Mouse (Mus musculus): ENCODE results near the gene Slc15a5. TPM values are rescaled to one million over a fixed set of nuclear protein-coding genes. Genes with fewer than 3 reads are reported as not detected.
A peak's percentile ranks its signal among the peaks of the same experiment; 100 is the strongest.

The Slc15a5 gene
- polyA plus RNA-seq, 1 experiment from 2014 or later, result 0.49 TPM

DNA sequence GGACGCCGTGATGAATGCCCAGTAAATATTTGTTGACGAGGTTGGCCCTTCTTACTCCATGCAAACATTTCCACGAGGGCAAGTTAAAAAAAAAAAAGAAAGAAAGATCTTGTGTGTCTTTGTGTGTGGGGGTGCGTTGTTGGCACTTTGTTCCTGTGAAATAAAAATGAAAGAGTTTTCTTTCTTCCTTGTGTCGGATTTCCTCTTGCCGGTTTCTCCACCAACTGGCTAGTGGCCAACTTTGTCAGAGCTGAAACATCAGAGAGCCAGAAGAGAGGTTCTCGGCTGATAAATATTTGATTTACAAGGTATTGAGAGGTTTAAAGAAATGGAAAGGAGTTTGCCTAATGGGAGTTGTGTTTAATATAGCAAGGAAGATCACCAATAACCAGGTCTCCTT is 144.4 kb downstream of the Slc15a5 start:
- H3K27me3 ChIP-seq (ENCODE audit: control insufficient read depth, insufficient read depth, low read length), result no peaks in the 10 kb centered on the region
- no peak overlapping the region for H3K27ac ChIP-seq (replicated peaks; ENCODE audit: low read depth, low read length)
- DNase-seq (peak; percentile 40), ATAC-seq (ENCODE audit: low FRiP score, low TSS enrichment) (no peak)
- H3K4me2 ChIP-seq (ENCODE audit: low read length), result no peak overlapping the region
- 68% methylated on average over 8 of the region's 8 CpGs for WGBS
- no peaks in the 10 kb centered on the region for H3K9me3 ChIP-seq (ENCODE audit: control insufficient read depth, low read length)
- H3K9ac ChIP-seq (replicated peaks; ENCODE audit: low read length), result no peak overlapping the region
- H3K36me3 ChIP-seq (ENCODE audit: control insufficient read depth, insufficient read depth, low read length), result no peaks in the 10 kb centered on the region
- H3K4me1 ChIP-seq (ENCODE audit: control insufficient read depth, insufficient read depth, low read length), result no peaks in the 10 kb centered on the region; the same call in 1 of the 2 replicates
- H3K4me3 ChIP-seq (replicated peaks; ENCODE audit: low read depth, low read length), result no peak overlapping the region

DNA sequence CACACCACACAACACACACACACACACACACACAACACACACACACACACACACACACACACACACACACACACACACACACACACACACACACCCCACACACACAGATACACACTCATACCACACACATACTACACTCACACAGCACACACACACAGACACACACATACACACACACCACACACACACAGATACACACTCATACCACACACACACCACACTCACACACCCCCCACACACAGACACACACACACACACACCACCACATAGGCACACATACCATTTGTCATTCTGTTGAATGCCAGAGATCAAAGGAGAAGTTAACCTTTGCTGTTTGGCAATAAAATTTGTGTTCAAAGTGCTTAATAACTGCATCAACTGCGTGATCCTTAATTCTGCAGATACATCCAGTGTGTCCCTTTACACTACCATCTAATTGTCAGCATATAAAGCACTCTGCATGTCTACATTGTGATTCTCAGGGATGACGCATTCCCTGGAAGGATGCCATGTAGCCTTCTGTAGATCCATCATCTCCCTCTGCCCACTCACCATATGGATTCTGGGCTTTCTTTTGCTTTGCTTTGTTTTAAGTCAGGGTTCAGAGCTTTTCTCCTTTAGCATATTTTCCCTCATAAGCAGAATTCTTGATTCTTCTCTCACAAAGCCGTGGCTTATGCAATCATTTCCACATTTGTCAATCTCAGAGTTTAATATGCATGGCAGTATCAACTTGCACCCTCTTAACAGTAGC is 145.0 kb downstream of the Slc15a5 start:
- no peaks in the 10 kb centered on the region for H3K36me3 ChIP-seq (ENCODE audit: control insufficient read depth, insufficient read depth, low read length)
- no peak overlapping the region for H3K4me3 ChIP-seq (replicated peaks; ENCODE audit: low read depth, low read length)
- no peaks in the 10 kb centered on the region for H3K9me3 ChIP-seq (ENCODE audit: control insufficient read depth, low read length)
- H3K4me1 ChIP-seq (ENCODE audit: control insufficient read depth, insufficient read depth, low read length), result no peaks in the 10 kb centered on the region; the same call in 1 of the 2 replicates
- no peak overlapping the region for H3K9ac ChIP-seq (replicated peaks; ENCODE audit: low read length)
- 79% methylated on average over 3 of the region's 3 CpGs for WGBS
- H3K4me2 ChIP-seq (ENCODE audit: low read length), result no peak overlapping the region
- H3K27me3 ChIP-seq (ENCODE audit: control insufficient read depth, insufficient read depth, low read length), result no peaks in the 10 kb centered on the region
- DNase-seq (peak; percentile 37), ATAC-seq (ENCODE audit: low FRiP score, low TSS enrichment) (no peak)
- H3K27ac ChIP-seq (replicated peaks; ENCODE audit: low read depth, low read length), result no peak overlapping the region

Other genes with a start within 250 kb of the Slc15a5 start
- 70.5 and 79.2 TPM in 2 replicates for gene Mgst1, start 60.4 kb upstream of the Slc15a5 start, polyA plus RNA-seq (2014; fragmentation: Nextera tagmentation; extraction: Ambion mirVana)

Measured in midbrain, embryonic 14.5 days (tissue).